Mouse (Mus musculus) neural tube, embryonic 11.5 days (tissue): Measurements from ENCODE around the gene Sav1. TPM values are rescaled to one million over a fixed set of nuclear protein-coding genes. Genes with fewer than 3 reads are reported as not detected.

ENCODE experiments used
- polyA plus RNA-seq: library from polyadenylated mRNA; unstranded; fragments of >200 nt; fragmentation: Nextera tagmentation; extraction: Ambion mirVana; gene quantifications from 2 replicates; pipeline ENCODE4 v1.2.1, GENCODE M21; 2014

The Sav1 gene
- polyA plus RNA-seq, 1 experiment from 2014 or later, result 8.7 TPM

Other genes with a start within 250 kb of the Sav1 start
- 0.52 and 0.53 TPM in 2 replicates for gene Cdkl1, start 195.7 kb downstream of the Sav1 start, polyA plus RNA-seq
- gene Atl1, start 94.4 kb downstream of the Sav1 start, polyA plus RNA-seq, result 43.1 and 48.1 TPM in 2 replicates
- gene Map4k5, start 93.8 kb downstream of the Sav1 start, polyA plus RNA-seq, result 42.3 and 43.5 TPM in 2 replicates
- gene Nin, start 126.7 kb upstream of the Sav1 start, polyA plus RNA-seq, result 16.6 and 20.1 TPM in 2 replicates
- gene Abhd12b, start 167.1 kb upstream of the Sav1 start, polyA plus RNA-seq, result not detected in 2 replicates
- 6.0 and 7.4 TPM in 2 replicates for gene Pygl, start 244.5 kb upstream of the Sav1 start, polyA plus RNA-seq